Mouse (Mus musculus): ENCODE measurements around the gene Fmnl1. TPM values are rescaled to one million over a fixed set of nuclear protein-coding genes. Genes with fewer than 3 reads are reported as not detected.

Fmnl1 gene
- not detected for polyA plus RNA-seq (2014; fragmentation: Illumina TruSeq; extraction: RNeasy Lipid Tissue Mini Kit (QIAGEN cat#74804); ENCODE audit: low replicate concordance)

DNA sequence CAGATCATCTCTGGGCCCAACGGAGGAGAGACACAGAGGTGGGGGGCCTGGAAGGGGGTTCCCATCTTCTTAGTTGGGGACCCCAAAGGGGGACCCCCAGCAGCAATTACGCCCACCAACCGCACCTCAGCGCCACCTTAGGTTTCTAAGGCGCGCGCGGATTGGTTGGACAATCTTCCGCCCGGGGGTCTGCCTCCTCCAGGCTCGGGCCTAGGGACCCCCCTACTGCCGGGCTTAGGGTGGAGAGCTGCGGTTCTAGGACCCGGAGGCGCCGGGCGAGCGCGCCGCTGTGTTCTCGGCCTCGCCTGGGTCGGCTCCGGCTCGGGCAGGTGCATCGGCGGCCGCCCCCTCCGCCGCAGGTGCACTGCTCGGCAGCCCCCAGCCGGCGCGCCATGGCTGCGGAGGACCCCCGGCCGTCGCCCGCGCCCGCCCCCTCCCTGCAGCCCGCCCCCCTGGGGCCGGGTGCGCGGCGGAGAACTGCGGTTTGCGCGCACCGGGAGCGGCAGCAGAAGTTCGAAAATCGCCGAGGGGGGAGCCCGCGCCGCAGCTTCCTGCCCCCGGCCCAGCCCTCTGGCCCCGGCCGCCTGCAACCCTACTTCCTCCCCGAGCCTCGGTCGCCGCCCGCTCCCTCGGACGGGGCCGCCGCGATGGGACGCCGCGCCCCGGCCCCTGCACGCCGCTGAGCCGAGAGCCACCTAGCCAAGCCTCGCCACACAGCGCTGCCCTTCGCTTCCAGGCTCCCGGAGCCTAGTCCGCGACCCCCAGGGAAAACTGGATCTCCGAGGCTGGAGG is at the start of gene Fmnl1:
Gene Fmnl1 (plus strand): TSS at position 614 of the 792 bp plus-strand sequence.

DNA sequence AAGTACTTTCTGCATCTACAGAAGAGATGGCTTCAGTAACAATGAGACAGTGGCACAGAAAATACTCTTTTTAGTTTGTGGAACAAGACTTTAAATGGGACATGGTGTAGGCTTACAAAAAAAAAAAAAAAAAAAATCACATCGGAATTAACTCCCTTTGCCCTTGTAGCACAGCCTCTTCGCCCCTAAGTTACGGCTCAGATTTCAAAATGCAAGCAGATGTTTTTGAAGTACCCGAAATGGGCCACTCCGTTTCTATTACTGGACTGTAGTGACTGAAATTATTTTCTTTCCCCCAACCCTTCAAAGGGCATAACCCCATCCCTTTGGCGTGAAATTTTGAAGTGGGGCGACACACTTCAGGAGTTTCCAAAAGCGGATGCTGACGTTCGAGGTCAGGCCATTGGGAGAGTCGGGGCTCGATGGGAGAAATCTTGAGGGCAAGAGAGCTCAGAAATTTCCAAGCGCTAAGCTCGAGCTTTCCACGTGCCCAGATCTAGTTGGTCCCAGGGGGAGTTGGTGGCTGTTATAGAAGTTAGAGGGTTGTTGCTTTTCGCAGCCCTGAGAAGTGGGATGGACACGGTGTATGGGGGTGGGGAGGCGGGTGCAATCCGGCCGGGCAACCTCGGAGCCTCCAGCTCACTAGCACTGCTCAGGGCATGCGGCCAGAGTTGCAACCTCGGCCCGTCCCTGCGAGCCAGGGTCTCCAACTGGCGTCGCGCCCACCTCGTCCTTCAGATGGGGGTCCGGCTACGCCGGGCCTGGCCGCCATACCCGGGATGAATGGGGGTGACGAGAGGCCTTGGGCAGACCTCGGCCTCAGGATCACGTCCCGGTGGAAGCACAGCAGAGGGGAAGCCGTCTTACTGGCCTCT is 39.0 kb upstream of the Fmnl1 start, which contains the start of gene Hexim2:
Gene Hexim2 (plus strand): TSS at position 729 of the 875 bp plus-strand sequence.

GRCm38 (mm10) chr11:103208458-103208857 is 37.6 kb downstream of the Fmnl1 start, which contains the start of gene 1700023F06Rik:
Gene 1700023F06Rik (minus strand): TSS chr11:103208558.

DNA sequence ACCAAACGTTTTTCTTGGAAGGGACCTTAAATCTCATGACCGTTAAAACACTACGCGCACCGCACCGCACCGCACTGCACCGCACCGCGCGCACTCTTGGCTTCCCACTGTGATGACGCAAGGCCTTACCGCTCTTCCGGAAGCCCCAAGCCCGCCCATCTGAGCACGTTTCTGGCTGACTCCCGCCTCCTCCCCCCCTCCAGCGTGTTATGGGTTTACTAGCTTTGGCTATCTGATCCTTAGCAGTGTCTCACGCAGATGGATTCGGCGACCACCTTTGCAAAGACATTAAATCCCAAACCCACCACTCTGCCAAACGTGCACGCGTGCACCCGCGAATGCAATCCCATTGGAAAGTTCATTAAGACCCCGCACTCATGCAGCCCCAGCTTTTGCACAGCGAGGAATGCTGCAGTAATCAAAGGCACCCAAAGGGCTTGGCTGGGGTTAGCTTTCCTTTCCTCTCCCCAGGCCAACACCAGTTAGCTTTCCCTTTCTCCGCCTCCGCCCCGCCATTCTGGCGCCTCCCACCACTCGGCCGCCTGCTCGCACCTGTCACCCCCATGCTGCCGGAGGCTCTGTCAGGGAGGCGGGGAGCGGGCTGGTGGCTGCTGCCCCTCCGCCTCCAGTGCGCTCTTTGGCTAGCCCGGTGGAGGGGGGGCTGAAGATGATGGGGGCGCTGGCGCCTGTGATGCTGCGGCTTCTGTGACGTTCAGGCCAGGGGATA is 47.0 kb downstream of the Fmnl1 start, which contains the start of gene Spata32:
Gene Spata32 (minus strand): TSS at position 643 of the 727 bp plus-strand sequence.

Other genes with a start within 250 kb of the Fmnl1 start
- 0.67 TPM for gene Kif18b, start 246.0 kb upstream of the Fmnl1 start, polyA plus RNA-seq (2014; fragmentation: Illumina TruSeq; extraction: RNeasy Lipid Tissue Mini Kit (QIAGEN cat#74804); ENCODE audit: low replicate concordance)
- not detected for gene C1ql1, start 224.4 kb upstream of the Fmnl1 start, polyA plus RNA-seq (2014; fragmentation: Illumina TruSeq; extraction: RNeasy Lipid Tissue Mini Kit (QIAGEN cat#74804); ENCODE audit: low replicate concordance)
- gene Nmt1, start 142.9 kb upstream of the Fmnl1 start, polyA plus RNA-seq (2014; fragmentation: Illumina TruSeq; extraction: RNeasy Lipid Tissue Mini Kit (QIAGEN cat#74804); ENCODE audit: low replicate concordance), result 7.2 TPM
- gene Dcakd, start 142.8 kb upstream of the Fmnl1 start, polyA plus RNA-seq (2014; fragmentation: Illumina TruSeq; extraction: RNeasy Lipid Tissue Mini Kit (QIAGEN cat#74804); ENCODE audit: low replicate concordance), result 3.3 TPM
- gene Plcd3, start 69.4 kb upstream of the Fmnl1 start, polyA plus RNA-seq (2014; fragmentation: Illumina TruSeq; extraction: RNeasy Lipid Tissue Mini Kit (QIAGEN cat#74804); ENCODE audit: low replicate concordance), result not detected
- 7.1 TPM for gene Acbd4, start 69.4 kb upstream of the Fmnl1 start, polyA plus RNA-seq (2014; fragmentation: Illumina TruSeq; extraction: RNeasy Lipid Tissue Mini Kit (QIAGEN cat#74804); ENCODE audit: low replicate concordance)
- 34.2 TPM for gene Hexim1, start 54.9 kb upstream of the Fmnl1 start, polyA plus RNA-seq (2014; fragmentation: Illumina TruSeq; extraction: RNeasy Lipid Tissue Mini Kit (QIAGEN cat#74804); ENCODE audit: low replicate concordance)
- 0.82 TPM for gene Hexim2, start 38.7 kb upstream of the Fmnl1 start, polyA plus RNA-seq (2014; fragmentation: Illumina TruSeq; extraction: RNeasy Lipid Tissue Mini Kit (QIAGEN cat#74804); ENCODE audit: low replicate concordance)
- gene 1700023F06Rik, start 37.5 kb downstream of the Fmnl1 start, polyA plus RNA-seq (2014; fragmentation: Illumina TruSeq; extraction: RNeasy Lipid Tissue Mini Kit (QIAGEN cat#74804); ENCODE audit: low replicate concordance), result not detected
- gene Spata32, start 47.3 kb downstream of the Fmnl1 start, polyA plus RNA-seq (2014; fragmentation: Illumina TruSeq; extraction: RNeasy Lipid Tissue Mini Kit (QIAGEN cat#74804); ENCODE audit: low replicate concordance), result not detected
- not detected for gene Map3k14, start 96.4 kb downstream of the Fmnl1 start, polyA plus RNA-seq (2014; fragmentation: Illumina TruSeq; extraction: RNeasy Lipid Tissue Mini Kit (QIAGEN cat#74804); ENCODE audit: low replicate concordance)
- 1.1 TPM for gene Arhgap27, start 192.6 kb downstream of the Fmnl1 start, polyA plus RNA-seq (2014; fragmentation: Illumina TruSeq; extraction: RNeasy Lipid Tissue Mini Kit (QIAGEN cat#74804); ENCODE audit: low replicate concordance)
- 1.1 TPM for gene Plekhm1, start 241.6 kb downstream of the Fmnl1 start, polyA plus RNA-seq (2014; fragmentation: Illumina TruSeq; extraction: RNeasy Lipid Tissue Mini Kit (QIAGEN cat#74804); ENCODE audit: low replicate concordance)

Measured in small intestine, adult 10 weeks (tissue).